Mouse (Mus musculus) embryonic facial prominence, embryonic 13.5 days (tissue): ENCODE results near the gene Sass6. TPM values are rescaled to one million over a fixed set of nuclear protein-coding genes. Genes with fewer than 3 reads are reported as not detected.
"Not testable (repeated sequence)": the region's sequence is repeated elsewhere in the genome, so short reads cannot be mapped to it uniquely, and the experiment has no call there.

Source experiments
- ATAC-seq: fragments of 200-750 bp; cut with Nextera tagmentation; 2 replicates; pipeline ENCODE4 v1.8.0; 2017; ENCODE audit warnings: low read depth; ENCODE audit not compliant: insufficient number of reproducible peaks, insufficient read depth, low FRiP score, low TSS enrichment
- H3K27ac ChIP-seq: fragments of 300-500 bp; sonication (generic); 2 replicates; pipeline ENCODE4 v1.5.1; 2015; ENCODE audit warnings: moderate library complexity, mild to moderate bottlenecking, inconsistent platforms
- H3K27me3 ChIP-seq: fragments of 300-500 bp; sonication (generic); 2 replicates; pipeline ENCODE4 v1.6.1; 2015; ENCODE audit warnings: mild to moderate bottlenecking, inconsistent platforms
- H3K36me3 ChIP-seq: fragments of 300-500 bp; sonication (generic); 2 replicates; pipeline ENCODE4 v1.6.1; 2015; ENCODE audit warnings: mild to moderate bottlenecking, inconsistent platforms
- H3K4me1 ChIP-seq: fragments of 300-500 bp; sonication (generic); 2 replicates; pipeline ENCODE4 v1.6.1; 2015; ENCODE audit warnings: inconsistent platforms
- H3K4me2 ChIP-seq: fragments of 300-500 bp; sonication (generic); 2 replicates; pipeline ENCODE4 v1.6.1; 2015; ENCODE audit warnings: moderate library complexity, mild to moderate bottlenecking, inconsistent platforms
- H3K4me3 ChIP-seq: fragments of 300-500 bp; sonication (generic); 2 replicates; pipeline ENCODE4 v1.5.1; 2015; ENCODE audit warnings: mild to moderate bottlenecking, inconsistent platforms
- H3K9ac ChIP-seq: fragments of 300-500 bp; sonication (generic); 2 replicates; pipeline ENCODE4 v1.6.1; 2015; ENCODE audit warnings: mild to moderate bottlenecking, inconsistent platforms
- H3K9me3 ChIP-seq: fragments of 300-500 bp; sonication (generic); 2 replicates; pipeline ENCODE4 v1.6.1; 2016; ENCODE audit warnings: inconsistent platforms
- WGBS: fragments of 180-500 bp; shearing (Covaris S2); methylation state at CpG from one replicate; pipeline ENCODE4 v1.1.7; 2015; ENCODE audit warnings: mixed read lengths; 5-methylcytosine and 5-hydroxymethylcytosine counted together
- polyA plus RNA-seq: library from polyadenylated mRNA; unstranded; fragments of >200 nt; fragmentation: Nextera tagmentation; extraction: Ambion mirVana; gene quantifications from 2 replicates; pipeline ENCODE4 v1.2.1, GENCODE M21; 2015

Sass6 gene
- polyA plus RNA-seq, 1 experiment from 2014 or later = 26.3 TPM

DNA sequence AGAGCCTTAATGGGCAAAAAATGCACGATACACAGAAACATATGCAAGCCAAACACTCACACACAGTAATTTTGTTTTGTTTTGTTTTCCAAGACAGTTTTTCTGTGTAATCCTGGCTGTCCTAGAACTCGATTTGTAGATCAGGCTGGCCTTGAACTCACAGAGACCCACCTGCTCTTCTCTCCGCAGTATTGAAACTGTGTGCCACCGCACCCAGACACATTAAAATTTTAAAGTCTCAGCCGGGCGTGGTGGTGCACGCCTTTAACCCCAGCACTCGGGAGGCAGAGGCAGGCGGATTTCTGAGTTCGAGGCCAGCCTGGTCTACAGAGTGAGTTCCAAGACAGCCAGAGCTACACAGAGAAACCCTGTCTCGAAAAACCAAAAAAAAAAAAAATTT, 59.3 kb downstream of the Sass6 start:
- WGBS = 96% methylated on average over 11 of the region's 11 CpGs
- H3K4me1 ChIP-seq = peaks cover 15% of the 10 kb centered on the region
- H3K4me3 ChIP-seq, H3K4me2 ChIP-seq, ATAC-seq, H3K9me3 ChIP-seq, H3K9ac ChIP-seq, H3K27me3 ChIP-seq, H3K27ac ChIP-seq: not testable (repeated sequence)
- H3K36me3 ChIP-seq = peaks cover 12% of the 10 kb centered on the region; the same call in 1 of the 2 replicates

DNA sequence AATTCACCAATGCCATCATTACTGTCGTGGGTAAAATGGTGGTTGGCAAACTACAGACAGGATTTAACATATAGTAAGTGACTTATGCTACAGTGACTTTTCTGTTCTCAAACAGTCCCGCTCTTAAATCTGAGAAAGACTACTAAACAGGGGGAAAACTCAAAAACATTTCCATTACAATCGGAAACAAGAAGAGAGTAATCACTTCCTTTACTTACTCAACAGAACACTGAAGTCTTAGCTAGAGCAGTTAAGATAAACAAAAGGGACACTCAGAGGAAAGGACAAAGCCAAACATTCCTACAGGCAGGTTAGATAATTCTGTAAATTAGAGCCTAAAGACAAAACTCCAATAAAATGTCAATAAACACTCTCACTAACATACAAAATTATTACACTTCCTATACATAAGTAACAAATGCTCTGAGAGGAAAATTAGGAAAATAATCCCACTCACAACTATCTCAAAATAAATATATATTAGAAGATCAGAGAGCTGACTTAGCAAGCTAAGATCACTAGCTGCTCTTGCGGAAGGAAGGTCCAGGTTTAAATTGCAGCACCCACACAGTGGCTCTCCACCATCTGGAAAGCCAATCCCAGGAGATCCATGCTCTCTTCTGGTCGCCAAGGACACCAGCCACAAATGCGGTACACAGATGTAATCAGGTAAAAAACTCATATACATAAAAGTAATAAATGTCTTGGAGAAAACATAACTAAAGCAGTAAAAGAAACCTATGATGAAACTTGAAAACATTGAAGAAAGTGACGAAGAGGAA, 61.6 kb downstream of the Sass6 start:
- Histone ChIP-seq H3K9ac (no peak overlapping the region), H3K9me3 (no peaks in the 10 kb centered on the region), H3K27ac (no peak overlapping the region), H3K27me3 (no peaks in the 10 kb centered on the region), H3K4me1 (peaks cover 33% of the 10 kb centered on the region), H3K36me3 (no peaks in the 10 kb centered on the region), H3K4me3 (no peak overlapping the region), H3K4me2 (no peak overlapping the region)
- WGBS = 83% methylated on average over 7 of the region's 7 CpGs
- ATAC-seq = no peak

DNA sequence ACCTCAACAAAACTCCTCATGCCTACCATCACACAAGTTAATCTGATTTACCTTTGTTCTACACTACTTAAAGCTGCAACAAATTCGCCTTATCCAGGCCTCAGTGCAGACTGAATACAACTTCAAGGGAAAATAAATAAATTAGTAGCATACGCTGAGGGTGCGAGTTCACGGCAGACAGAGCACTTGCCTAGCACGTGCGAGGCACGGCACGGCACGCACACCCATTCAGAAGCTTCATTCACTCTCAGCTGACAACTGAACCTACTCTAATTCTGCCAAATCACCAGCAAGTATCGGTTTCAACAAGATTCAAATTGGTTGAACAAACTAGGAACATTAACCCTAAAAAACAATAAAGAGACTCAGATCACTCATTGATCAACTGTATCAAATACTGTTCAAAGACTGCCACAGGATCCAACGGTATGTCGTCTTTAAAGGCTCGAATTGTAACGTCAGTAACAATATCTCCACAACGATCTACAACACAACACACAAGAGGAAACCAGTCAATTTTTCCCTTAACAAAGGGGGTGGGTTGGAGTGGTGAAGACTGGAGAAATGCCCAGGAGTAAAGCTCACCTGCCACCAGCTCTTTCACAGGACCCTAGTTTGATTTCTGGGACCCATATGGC, 64.3 kb downstream of the Sass6 start:
- ATAC-seq = no peak
- Histone ChIP-seq H3K4me2 (0 out of 2 replicates have a peak overlapping the region, but pooled peaks have one; percentile 18), H3K4me1 (peaks cover 33% of the 10 kb centered on the region), H3K4me3 (no peak overlapping the region), H3K27me3 (no peaks in the 10 kb centered on the region), H3K36me3 (no peaks in the 10 kb centered on the region), H3K9me3 (no peaks in the 10 kb centered on the region), H3K9ac (no peak overlapping the region), H3K27ac (no peak overlapping the region)
- 41% methylated on average over 15 of the region's 15 CpGs for WGBS

DNA sequence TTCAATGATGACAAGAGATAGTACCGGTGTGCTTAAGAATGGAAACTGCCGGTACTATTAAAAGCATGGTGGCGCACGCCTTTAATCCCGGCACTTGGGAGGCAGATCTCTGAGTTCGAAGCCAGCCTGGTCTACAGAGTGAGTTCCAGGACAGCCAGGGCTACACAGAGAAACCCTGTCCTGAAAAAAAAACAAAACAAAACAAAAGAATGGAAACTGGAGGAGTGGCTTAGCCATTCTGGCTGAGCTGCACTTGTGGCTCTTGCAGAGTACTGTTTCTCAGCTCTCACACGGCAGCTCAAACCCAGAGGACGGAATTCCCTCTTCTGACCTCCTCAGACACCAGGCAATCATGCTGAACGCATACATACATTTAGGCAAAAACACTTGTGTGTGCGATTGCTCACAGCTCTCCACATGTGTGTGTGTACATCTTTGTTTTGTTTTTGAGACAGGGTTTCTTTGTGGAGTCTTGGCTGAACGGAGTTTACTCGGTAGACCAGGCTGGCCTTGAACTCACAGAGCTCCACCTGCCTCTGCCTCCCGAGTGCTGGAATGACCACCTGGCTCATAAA, 65.2 kb downstream of the Sass6 start:
- no peak for ATAC-seq
- H3K4me1 ChIP-seq = peaks cover 33% of the 10 kb centered on the region
- peak overlapping the region; percentile 14; the same call in 1 of the 2 replicates for H3K4me2 ChIP-seq
- no peak overlapping the region for H3K27ac ChIP-seq
- H3K36me3 ChIP-seq = no peaks in the 10 kb centered on the region
- no peak overlapping the region for H3K4me3 ChIP-seq
- no peaks in the 10 kb centered on the region for H3K9me3 ChIP-seq
- H3K27me3 ChIP-seq = no peaks in the 10 kb centered on the region
- H3K9ac ChIP-seq = no peak overlapping the region
- whole genome bisulfite sequencing = 81% methylated on average over 13 of the region's 13 CpGs

DNA sequence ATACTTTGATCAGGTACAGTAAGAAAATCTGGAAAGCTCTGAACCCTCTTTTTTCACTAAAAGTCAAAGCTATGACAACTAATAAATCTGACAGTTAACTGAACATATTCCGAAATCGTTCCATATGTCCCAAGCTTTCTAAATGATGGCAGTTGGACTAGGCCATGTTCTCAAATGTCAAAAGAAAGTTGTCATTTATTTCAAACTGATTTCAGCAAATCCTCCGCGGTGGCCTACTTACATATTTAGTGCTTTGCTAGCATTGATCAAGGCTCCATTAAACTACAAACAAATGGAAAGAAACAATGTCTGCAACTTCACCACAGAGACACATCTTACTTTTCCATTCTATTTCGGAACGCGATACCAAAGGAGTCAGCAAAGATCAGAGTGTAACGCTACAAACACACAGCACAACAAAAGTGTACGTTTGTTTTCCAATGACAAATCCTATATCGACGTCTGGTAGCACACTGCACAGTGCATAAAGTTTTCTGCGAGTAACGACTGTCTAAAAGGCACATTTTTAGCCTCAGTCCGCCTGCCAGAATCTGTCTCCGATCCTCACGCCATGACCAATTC, 66.6 kb downstream of the Sass6 start:
- H3K9me3 ChIP-seq = no peaks in the 10 kb centered on the region
- ATAC-seq = no peak
- peak overlapping the region; percentile 64 for H3K4me2 ChIP-seq
- WGBS = 2% methylated on average over 16 of the region's 16 CpGs
- peak overlapping the region; percentile 93 for H3K27ac ChIP-seq
- peaks cover 33% of the 10 kb centered on the region for H3K4me1 ChIP-seq
- H3K9ac ChIP-seq = peak overlapping the region; percentile 98
- no peaks in the 10 kb centered on the region for H3K27me3 ChIP-seq
- peak overlapping the region; percentile 96 for H3K4me3 ChIP-seq
- H3K36me3 ChIP-seq = no peaks in the 10 kb centered on the region

DNA sequence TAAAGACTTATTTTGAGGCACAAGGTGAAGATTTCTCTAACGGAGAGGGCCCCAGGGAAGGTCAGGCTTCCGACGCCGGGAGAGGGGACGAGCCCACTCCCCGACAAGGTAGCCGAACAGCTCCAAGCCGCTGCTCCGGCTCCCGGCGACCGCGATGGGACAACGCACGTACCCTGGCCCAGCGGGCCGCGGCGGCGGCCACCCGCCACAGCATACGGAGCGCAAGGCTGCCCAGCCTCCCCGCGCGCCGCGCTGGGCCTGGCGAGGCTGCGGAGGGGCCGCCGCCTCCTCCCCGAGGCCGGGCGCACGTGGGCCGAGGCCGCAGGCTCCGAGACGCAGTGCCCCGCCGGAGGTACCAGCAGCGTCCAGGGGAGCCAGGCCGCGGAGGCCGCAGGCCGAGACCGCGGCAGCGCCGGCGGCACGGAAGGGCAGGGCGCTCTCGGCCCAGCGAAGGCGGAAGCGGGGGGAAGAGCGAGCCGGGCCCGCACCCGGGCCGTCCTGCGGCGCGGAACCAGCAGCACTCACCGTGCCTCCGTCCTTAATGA, 67.2 kb downstream of the Sass6 start:
- Histone ChIP-seq H3K27ac (peak overlapping the region; percentile 93), H3K4me2 (peak overlapping the region; percentile 64), H3K4me1 (peaks cover 32% of the 10 kb centered on the region), H3K9ac (peak overlapping the region; percentile 98), H3K9me3 (no peaks in the 10 kb centered on the region), H3K27me3 (no peaks in the 10 kb centered on the region), H3K4me3 (peak overlapping the region; percentile 96), H3K36me3 (no peaks in the 10 kb centered on the region)
- under 1% methylated on average over 68 of the region's 68 CpGs for WGBS
- peak; percentile 80 for ATAC-seq

DNA sequence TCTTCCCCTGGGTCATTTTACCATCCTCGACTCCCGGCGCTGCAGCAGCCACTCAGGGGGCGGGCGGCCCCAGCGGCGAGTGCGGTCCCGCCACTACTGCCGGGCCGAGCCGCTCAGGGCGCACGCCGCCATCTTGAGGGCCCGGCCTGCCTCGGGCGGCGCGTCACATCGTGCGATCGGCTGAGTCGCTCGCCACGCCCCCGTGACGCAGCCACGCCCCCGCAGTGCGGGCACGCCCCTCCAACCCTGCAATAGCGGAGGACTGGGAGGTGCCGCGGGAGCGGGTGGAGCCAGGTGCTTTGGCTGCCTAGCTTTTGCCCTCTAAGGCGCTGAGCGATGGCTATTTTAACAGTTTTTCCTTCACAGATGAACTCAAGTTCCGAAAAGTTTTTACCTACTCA, 67.7 kb downstream of the Sass6 start, which contains the start of gene Mfsd14a:
Gene Mfsd14a, minus strand, starts transcription at position 215 of the 401 bp plus-strand sequence.
- Histone ChIP-seq H3K4me1 (peaks cover 30% of the 10 kb centered on the region), H3K9me3 (no peaks in the 10 kb centered on the region), H3K9ac (peak within 1 kb of the TSS; percentile 98), H3K4me3 (peak within 1 kb of the TSS; percentile 96), H3K27ac (peak within 1 kb of the TSS; percentile 93), H3K27me3 (no peaks in the 10 kb centered on the region), H3K4me2 (peak within 1 kb of the TSS; percentile 64), H3K36me3 (no peaks in the 10 kb centered on the region)
- ATAC-seq = peak; percentile 99
- whole genome bisulfite sequencing = under 1% methylated on average over 39 of the region's 39 CpGs

DNA sequence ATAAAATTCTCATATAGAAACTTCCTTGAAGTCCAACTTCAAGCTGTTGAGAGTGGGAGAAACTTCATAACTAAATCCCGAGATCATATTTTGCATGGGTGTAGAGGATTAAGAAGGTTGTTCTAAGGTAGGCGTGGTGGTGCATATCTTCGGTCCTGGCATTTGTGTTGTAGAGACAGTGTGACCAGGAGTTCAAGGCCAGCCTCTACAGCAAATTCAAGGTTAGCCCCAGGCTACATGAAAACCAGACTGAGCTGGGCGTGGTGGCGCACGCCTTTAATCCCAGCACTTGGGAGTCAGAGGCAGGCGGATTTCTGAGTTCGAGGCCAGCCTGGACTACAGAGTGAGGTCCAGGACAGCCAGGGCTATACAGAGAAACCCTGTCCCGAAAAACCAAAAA, 69.5 kb downstream of the Sass6 start:
- H3K9me3 ChIP-seq, H3K9ac ChIP-seq, ATAC-seq, H3K4me2 ChIP-seq, H3K27me3 ChIP-seq, H3K4me3 ChIP-seq, H3K36me3 ChIP-seq, H3K27ac ChIP-seq: not testable (repeated sequence)
- WGBS = 88% methylated on average over 9 of the region's 9 CpGs
- H3K4me1 ChIP-seq = peaks cover 18% of the 10 kb centered on the region

Other genes starting within 250 kb of the Sass6 start
- gene Cdc14a, start 170.9 kb upstream of the Sass6 start, polyA plus RNA-seq = 8.9 and 9.6 TPM in 2 replicates
- 81.2 and 87.9 TPM in 2 replicates for gene Rtca, start 86.8 kb upstream of the Sass6 start, polyA plus RNA-seq
- gene Dbt, start 81.9 kb upstream of the Sass6 start, polyA plus RNA-seq = 17.8 and 18.5 TPM in 2 replicates
- 0.56 and 0.89 TPM in 2 replicates for gene Lrrc39, start 32.0 kb upstream of the Sass6 start, polyA plus RNA-seq
- 44.3 and 44.8 TPM in 2 replicates for gene Trmt13, start 19.6 kb downstream of the Sass6 start, polyA plus RNA-seq
- gene Mfsd14a, start 67.7 kb downstream of the Sass6 start, polyA plus RNA-seq = 78.5 and 80.5 TPM in 2 replicates
- gene Gm43191, start 86.3 kb downstream of the Sass6 start, polyA plus RNA-seq = not detected in 2 replicates
- 8.7 and 10.4 TPM in 2 replicates for gene Slc35a3, start 117.8 kb downstream of the Sass6 start, polyA plus RNA-seq
- 17.3 and 19.6 TPM in 2 replicates for gene Agl, start 213.2 kb downstream of the Sass6 start, polyA plus RNA-seq